Comparison of ENCODE assay signal across 1 mouse cellular context in genomic region chr10:30883085-30883760, GRCm38 (mm10).
TF ChIP-seq lines count a peak whose summit lies in the region.

No protein-coding gene starts in this region.

TF ChIP-seq in CH12.LX, 34 proteins besides CTCF, POLR2A, EP300 and RAD21 (continued from another document):
- TF ChIP-seq ETS1 (conservative IDR thresholded peaks at IDR 0.05; ENCODE audit: low read depth, low read length) (no peak), HCFC1 (IDR thresholded peaks at IDR 0.05; ENCODE audit: low read depth, low read length) (no peak), TCF12 (IDR thresholded peaks at IDR 0.05; ENCODE audit: low read depth, low read length) (no peak), MAFK (IDR thresholded peaks at IDR 0.05; ENCODE audit: insufficient replicate concordance, low read length) (no peak), JUN (IDR thresholded peaks at IDR 0.05; ENCODE audit: insufficient read depth, low read depth, low read length) (no peak), MXI1 (IDR thresholded peaks at IDR 0.05; ENCODE audit: low read depth, low read length) (no peak), CHD2 (IDR thresholded peaks at IDR 0.05; ENCODE audit: low read length) (no peak), SMC3 (IDR thresholded peaks at IDR 0.05; ENCODE audit: low read depth, low read length) (no peak), NELFE (IDR thresholded peaks at IDR 0.05; ENCODE audit: low read depth, low read length) (no peak), USF2 (conservative IDR thresholded peaks at IDR 0.05; ENCODE audit: low read depth, low read length) (no peak), NRF1 (IDR thresholded peaks at IDR 0.05; ENCODE audit: low read depth, low read length) (no peak), PAX5 (IDR thresholded peaks at IDR 0.05; ENCODE audit: low read length) (no peak), POLR2AphosphoS2 (IDR thresholded peaks at IDR 0.05; ENCODE audit: low read depth, low read length) (no peak), ELF1 (IDR thresholded peaks at IDR 0.05; ENCODE audit: low read depth, low read length) (no peak), MAX (IDR thresholded peaks at IDR 0.05; ENCODE audit: low read length) (no peak)
